Mouse (Mus musculus): ENCODE measurements around the gene Mxd1.

GRCm38 (mm10) chr6:86689671-86690070, 20.7 kb upstream of the Mxd1 start:
- TF ChIP-seq CTCF (IDR thresholded peaks at IDR 0.05; ENCODE audit: low read depth) (no peak), EP300 (IDR thresholded peaks at IDR 0.05; ENCODE audit: low read depth) (peak; percentile 26; the same call in 1 of the 2 replicates)
